Mouse (Mus musculus) retina, embryonic 14.5 days (tissue): ENCODE results near the gene Eps8l3.

Source experiments
- DNase-seq: peaks from one replicate; pipeline ENCODE4 v3.0.0-alpha.2; 2015; ENCODE audit warnings: low spot score

The Eps8l3 gene

GRCm38 (mm10) chr3:107895720-107896569 lies 18.9 kb downstream of the Eps8l3 start, which contains the start of gene Gstm5:
Gene Gstm5 (plus strand): TSS chr3:107895821.
- peak; percentile 90 for DNase-seq

- DNase-seq: no peak
Measured at GRCm38 (mm10) chr3:107898691-107899090, 21.7 kb downstream of the Eps8l3 start.

GRCm38 (mm10) chr3:107900955-107901673 lies 24.1 kb downstream of the Eps8l3 start:
- DNase-seq: no peak

GRCm38 (mm10) chr3:107905942-107906341 lies 28.9 kb downstream of the Eps8l3 start:
- DNase-seq: no peak

GRCm38 (mm10) chr3:107916674-107917073 lies 39.6 kb downstream of the Eps8l3 start:
- DNase-seq: no peak

GRCm38 (mm10) chr3:107917097-107917496 lies 40.1 kb downstream of the Eps8l3 start:
- DNase-seq: peak; percentile 34

GRCm38 (mm10) chr3:107917783-107918408 lies 40.9 kb downstream of the Eps8l3 start:
- DNase-seq: peak; percentile 84

- no peak for DNase-seq
Measured at GRCm38 (mm10) chr3:107920348-107920747, 43.3 kb downstream of the Eps8l3 start.

- DNase-seq: no peak
Measured at GRCm38 (mm10) chr3:107925335-107925734, 48.3 kb downstream of the Eps8l3 start.

- DNase-seq: no peak
Measured at GRCm38 (mm10) chr3:107927841-107928240, 50.8 kb downstream of the Eps8l3 start.

GRCm38 (mm10) chr3:107928691-107929090 lies 51.7 kb downstream of the Eps8l3 start:
- DNase-seq: no peak

GRCm38 (mm10) chr3:107929243-107929642 lies 52.2 kb downstream of the Eps8l3 start:
- no peak for DNase-seq

- DNase-seq: no peak
Measured at GRCm38 (mm10) chr3:107929731-107930130, 52.7 kb downstream of the Eps8l3 start.

- no peak for DNase-seq
Measured at GRCm38 (mm10) chr3:107931134-107931533, 54.1 kb downstream of the Eps8l3 start.

GRCm38 (mm10) chr3:107931670-107932069 lies 54.6 kb downstream of the Eps8l3 start, which contains the start of gene Gstm7:
Gene Gstm7 (minus strand): TSS chr3:107931817.
- DNase-seq: peak; percentile 99

GRCm38 (mm10) chr3:107932128-107932527 lies 55.1 kb downstream of the Eps8l3 start:
- DNase-seq: no peak

- no peak for DNase-seq
Measured at GRCm38 (mm10) chr3:107935268-107935667, 58.2 kb downstream of the Eps8l3 start.

- no peak for DNase-seq
Measured at GRCm38 (mm10) chr3:107935888-107936287, 58.9 kb downstream of the Eps8l3 start.

- DNase-seq: peak; percentile 73
Measured at GRCm38 (mm10) chr3:107939403-107939802, 62.4 kb downstream of the Eps8l3 start.

- DNase-seq: no peak
Measured at GRCm38 (mm10) chr3:107939830-107940229, 62.8 kb downstream of the Eps8l3 start.

GRCm38 (mm10) chr3:107940524-107940923 lies 63.5 kb downstream of the Eps8l3 start:
- no peak for DNase-seq

GRCm38 (mm10) chr3:107941261-107941660 lies 64.2 kb downstream of the Eps8l3 start:
- DNase-seq: no peak
